Mouse (Mus musculus): ENCODE measurements around the gene Ankrd66. TPM values are rescaled to one million over a fixed set of nuclear protein-coding genes. Genes with fewer than 3 reads are reported as not detected.
A peak's percentile ranks its signal among the peaks of the same experiment; 100 is the strongest.
"Not testable (repeated sequence)": the region's sequence is repeated elsewhere in the genome, so short reads cannot be mapped to it uniquely, and the experiment has no call there.

The Ankrd66 gene
- polyA plus RNA-seq, 1 experiment from 2014 or later, result 0.47 TPM

DNA sequence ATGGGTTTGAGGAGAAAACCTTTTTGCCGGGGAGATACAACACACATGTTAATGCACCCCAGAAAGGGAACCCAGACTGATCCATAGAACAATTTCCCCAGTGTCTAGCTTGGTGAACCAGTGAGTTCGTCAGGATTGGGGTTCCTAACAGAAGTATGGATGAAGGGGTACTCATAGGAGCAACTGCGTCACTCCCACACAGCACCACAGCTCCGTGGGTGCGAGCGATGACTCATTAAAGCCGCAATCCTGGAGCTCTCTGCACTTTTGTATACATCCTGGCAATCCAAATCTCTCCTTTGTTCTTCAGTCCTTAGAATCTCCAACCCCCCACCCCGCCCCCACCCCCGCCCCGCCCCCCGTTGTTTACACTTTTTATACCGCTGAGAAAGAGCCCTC is 24.2 kb upstream of the Ankrd66 start:
- Histone ChIP-seq H3K9me3 (replicated peaks) (no peaks in the 10 kb centered on the region), H3K4me1 (peaks cover 26% of the 10 kb centered on the region), H3K4me2 (peak overlapping the region; percentile 86), H3K36me3 (no peaks in the 10 kb centered on the region), H3K27me3 (no peaks in the 10 kb centered on the region), H3K27ac (peak overlapping the region; percentile 91), H3K4me3 (replicated peaks) (peak overlapping the region; percentile 53), H3K9ac (0 out of 2 replicates have a peak overlapping the region, but pooled peaks have one; percentile 50)
- peak; percentile 34; the same call in 1 of the 2 replicates for ATAC-seq (replicated peaks; ENCODE audit: low FRiP score)
- WGBS, result 8% methylated on average over 12 of the region's 12 CpGs

DNA sequence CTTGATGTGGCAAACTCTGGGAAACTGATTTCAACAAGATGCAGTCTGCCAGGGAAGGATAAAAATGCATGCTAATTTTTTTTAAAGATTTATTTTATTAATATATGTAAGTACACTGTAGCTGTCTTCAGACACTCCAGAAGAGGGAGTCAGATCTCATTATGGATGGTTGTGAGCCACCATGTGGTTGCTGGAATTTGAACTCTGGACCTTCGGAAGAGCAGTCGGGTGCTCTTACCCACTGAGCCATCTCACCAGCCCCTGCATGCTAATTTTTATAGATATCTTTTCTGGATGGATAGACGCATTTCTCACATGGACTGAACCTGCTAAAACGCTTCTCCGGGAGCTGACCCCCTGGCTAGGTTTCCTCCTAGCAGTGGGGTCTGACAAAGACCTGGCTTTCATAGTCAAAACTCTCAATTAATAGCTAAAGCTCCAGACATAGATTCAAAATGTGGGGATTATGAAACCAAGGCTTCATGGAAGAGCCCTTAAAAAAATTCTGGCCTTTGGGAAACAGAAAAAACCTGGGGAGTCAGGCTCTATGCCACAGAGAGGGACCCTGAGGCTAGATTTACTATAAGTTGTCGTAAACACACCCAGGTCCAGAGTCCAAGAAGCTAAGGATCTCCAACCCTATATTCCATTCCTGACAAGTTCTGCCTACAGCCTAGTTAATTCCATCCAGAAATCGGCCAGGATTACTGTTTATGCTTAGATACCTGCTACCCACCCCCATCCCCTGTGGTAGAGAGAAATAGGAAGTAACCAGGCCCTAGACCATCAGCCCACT is 20.0 kb upstream of the Ankrd66 start:
- H3K4me3 ChIP-seq (replicated peaks), result no peak overlapping the region
- H3K9ac ChIP-seq, result no peak overlapping the region
- H3K36me3 ChIP-seq, result no peaks in the 10 kb centered on the region
- H3K27me3 ChIP-seq, result no peaks in the 10 kb centered on the region
- no peak overlapping the region for H3K4me2 ChIP-seq
- no peak for ATAC-seq (replicated peaks; ENCODE audit: low FRiP score)
- H3K27ac ChIP-seq, result no peak overlapping the region
- H3K9me3 ChIP-seq (replicated peaks), result no peaks in the 10 kb centered on the region
- 89% methylated on average over 7 of the region's 7 CpGs for WGBS
- H3K4me1 ChIP-seq, result peaks cover 11% of the 10 kb centered on the region

DNA sequence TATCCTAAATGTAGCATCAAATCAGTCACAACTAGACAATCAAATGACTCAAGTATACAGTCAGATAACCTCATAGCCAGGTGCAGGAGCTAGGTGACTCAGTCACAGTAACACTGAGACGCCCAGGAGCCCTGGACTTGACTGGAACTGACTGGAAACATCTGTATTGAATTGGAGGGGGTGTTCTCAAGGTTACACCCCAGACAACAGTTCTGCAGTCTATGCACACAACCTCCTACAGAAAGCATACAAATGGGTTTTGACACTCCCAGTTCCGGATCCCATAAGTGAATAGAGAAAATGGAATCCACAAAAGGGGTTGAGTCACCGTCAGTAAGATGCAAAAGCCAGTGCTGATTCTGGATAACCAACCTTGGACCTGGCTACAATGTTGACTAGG is 15.2 kb upstream of the Ankrd66 start:
- H3K4me1 ChIP-seq, result peaks cover 40% of the 10 kb centered on the region
- no peak overlapping the region for H3K9ac ChIP-seq
- H3K4me3 ChIP-seq (replicated peaks), result no peak overlapping the region
- H3K36me3 ChIP-seq, result no peaks in the 10 kb centered on the region
- H3K27me3 ChIP-seq, result no peaks in the 10 kb centered on the region
- WGBS, result 78% methylated on average over 3 of the region's 3 CpGs
- H3K9me3 ChIP-seq (replicated peaks), result no peaks in the 10 kb centered on the region
- H3K27ac ChIP-seq, result no peak overlapping the region
- no peak for ATAC-seq (replicated peaks; ENCODE audit: low FRiP score)
- no peak overlapping the region for H3K4me2 ChIP-seq

DNA sequence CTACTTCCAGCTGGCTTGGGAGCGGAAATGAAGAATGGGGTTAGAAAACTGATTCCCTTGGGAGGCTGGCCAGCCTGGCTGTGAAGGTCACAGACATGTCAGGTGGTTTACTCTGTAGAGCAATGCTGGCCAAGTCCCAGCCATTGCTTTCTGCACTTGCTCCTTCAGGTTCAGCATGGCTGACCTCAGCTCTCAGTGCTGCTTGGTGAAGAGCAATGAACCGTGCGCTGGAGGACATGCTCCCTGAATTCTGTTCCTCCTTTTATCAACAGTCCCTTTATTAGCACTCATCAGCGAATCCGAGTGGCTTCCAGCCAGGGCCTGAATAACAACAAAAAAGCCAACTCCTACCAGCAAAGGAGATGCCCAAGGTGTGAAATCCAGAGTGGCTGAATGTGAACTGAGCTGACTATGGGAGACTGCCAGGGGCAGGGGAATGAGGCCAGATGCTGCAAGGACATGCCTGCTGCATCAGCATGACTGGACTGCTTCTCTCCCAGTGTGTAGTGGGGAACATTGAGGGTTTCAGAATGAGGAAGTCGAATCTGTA is 14.2 kb upstream of the Ankrd66 start:
- Histone ChIP-seq H3K4me1 (peaks cover 40% of the 10 kb centered on the region), H3K9me3 (replicated peaks) (no peaks in the 10 kb centered on the region), H3K27ac (peak overlapping the region; percentile 78), H3K9ac (no peak overlapping the region), H3K4me3 (replicated peaks) (no peak overlapping the region), H3K27me3 (no peaks in the 10 kb centered on the region), H3K36me3 (no peaks in the 10 kb centered on the region), H3K4me2 (no peak overlapping the region)
- 32% methylated on average over 6 of the region's 6 CpGs for WGBS
- peak; percentile 96 for ATAC-seq (replicated peaks; ENCODE audit: low FRiP score)

DNA sequence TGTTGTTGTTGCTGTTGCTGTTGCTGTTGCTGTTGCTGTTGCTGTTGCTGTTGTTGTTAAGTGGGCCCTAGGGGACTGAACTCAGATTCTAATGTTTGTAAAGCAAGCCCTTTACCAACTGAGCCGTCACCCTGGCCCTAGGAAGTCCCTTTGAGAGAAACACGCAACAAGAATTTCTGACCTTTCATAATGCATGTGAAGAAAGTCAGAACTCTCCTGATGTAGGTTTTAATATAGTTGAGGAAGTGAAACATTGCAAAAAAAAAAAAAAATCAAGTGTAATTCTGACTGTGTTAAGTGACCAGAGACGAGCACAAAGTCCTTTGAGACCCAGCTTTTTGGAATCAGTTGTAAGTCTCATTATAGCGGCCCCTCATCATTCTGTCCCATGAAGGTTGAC is 13.7 kb upstream of the Ankrd66 start:
- H3K27me3 ChIP-seq, result no peaks in the 10 kb centered on the region
- peaks cover 40% of the 10 kb centered on the region for H3K4me1 ChIP-seq
- H3K4me3 ChIP-seq (replicated peaks), result no peak overlapping the region
- ATAC-seq (replicated peaks; ENCODE audit: low FRiP score), result no peak
- H3K9me3 ChIP-seq (replicated peaks), result no peaks in the 10 kb centered on the region
- H3K36me3 ChIP-seq, result no peaks in the 10 kb centered on the region
- no peak overlapping the region for H3K9ac ChIP-seq
- H3K4me2 ChIP-seq, result no peak overlapping the region
- 66% methylated on average over 4 of the region's 4 CpGs for WGBS
- H3K27ac ChIP-seq, result peak overlapping the region; percentile 78

DNA sequence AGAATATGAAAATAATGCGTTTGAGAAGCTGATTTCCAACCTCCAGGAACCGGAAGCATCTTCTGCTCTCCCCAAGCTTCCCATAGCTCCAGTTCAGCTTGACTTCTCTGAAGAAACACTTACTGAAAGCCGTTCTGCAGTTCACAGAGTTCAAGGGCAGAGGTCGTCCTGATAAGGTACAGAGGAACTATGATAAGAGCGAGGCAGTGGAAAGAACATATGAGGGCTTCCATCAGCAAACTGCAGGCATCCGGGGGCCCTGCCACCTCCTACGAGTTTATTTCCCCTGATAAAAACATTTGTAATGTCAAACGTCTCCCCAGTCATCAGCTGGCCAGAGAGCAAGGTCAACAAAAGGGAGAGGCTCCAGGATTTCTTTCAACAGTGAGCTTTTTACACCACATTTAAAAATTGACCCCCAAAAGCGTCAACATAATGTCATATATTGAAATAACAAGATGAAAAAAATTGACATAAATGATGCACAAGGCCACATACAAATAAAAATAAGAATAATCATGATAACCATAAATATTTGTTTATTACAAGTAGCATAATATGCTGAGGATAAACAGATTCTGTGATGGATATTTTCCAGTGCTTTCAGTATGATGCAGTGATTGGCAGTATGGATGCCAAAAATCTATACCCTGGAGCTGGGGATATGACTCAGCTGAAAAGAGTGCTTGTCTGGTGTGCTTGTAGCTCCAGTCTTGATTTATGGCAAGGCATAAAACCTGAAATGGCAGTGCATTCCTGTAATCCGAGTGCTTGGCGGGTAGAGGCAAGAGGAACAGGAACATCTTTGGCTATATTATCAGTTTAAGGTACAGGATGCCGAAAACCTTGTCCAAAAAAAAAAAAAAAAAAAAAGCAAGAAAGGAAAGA is 11.3 kb upstream of the Ankrd66 start:
- no peaks in the 10 kb centered on the region for H3K27me3 ChIP-seq
- no peak overlapping the region for H3K9ac ChIP-seq
- no peak overlapping the region for H3K4me2 ChIP-seq
- no peak overlapping the region for H3K4me3 ChIP-seq (replicated peaks)
- H3K27ac ChIP-seq, result no peak overlapping the region
- peaks cover 40% of the 10 kb centered on the region for H3K4me1 ChIP-seq
- no peaks in the 10 kb centered on the region for H3K9me3 ChIP-seq (replicated peaks)
- H3K36me3 ChIP-seq, result no peaks in the 10 kb centered on the region
- 30% methylated on average over 12 of the region's 12 CpGs for WGBS
- no peak for ATAC-seq (replicated peaks; ENCODE audit: low FRiP score)

DNA sequence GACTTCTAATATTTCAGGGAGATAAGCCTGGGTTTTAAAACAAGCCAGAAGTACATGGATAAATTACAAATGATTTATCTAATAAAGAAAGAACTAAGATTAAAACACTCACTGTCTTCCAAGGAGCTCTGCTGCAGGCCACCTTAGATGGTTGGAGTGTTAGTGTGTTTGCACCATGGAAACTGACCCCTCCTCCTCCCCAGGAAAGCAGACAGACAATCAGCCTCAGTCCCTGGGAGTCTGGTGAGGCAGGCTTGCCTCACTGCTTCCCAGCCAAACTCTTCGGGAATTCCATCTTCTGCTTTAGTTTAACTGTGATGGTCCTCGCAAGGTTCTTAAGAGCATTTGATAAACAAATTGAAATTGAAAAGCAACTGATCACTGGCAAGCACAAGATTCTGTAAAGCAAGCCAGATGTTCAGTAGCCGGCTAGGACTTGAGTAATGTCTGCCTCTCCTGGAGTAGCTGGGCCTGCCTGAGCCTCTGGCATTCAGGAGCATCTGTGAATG is 7.7 kb upstream of the Ankrd66 start:
- H3K4me3 ChIP-seq (replicated peaks), result no peak overlapping the region
- peaks cover 16% of the 10 kb centered on the region for H3K4me1 ChIP-seq
- no peaks in the 10 kb centered on the region for H3K36me3 ChIP-seq
- no peak for ATAC-seq (replicated peaks; ENCODE audit: low FRiP score)
- no peaks in the 10 kb centered on the region for H3K27me3 ChIP-seq
- WGBS, result 46% methylated on average over 3 of the region's 3 CpGs
- no peaks in the 10 kb centered on the region for H3K9me3 ChIP-seq (replicated peaks)
- H3K4me2 ChIP-seq, result no peak overlapping the region
- H3K9ac ChIP-seq, result no peak overlapping the region
- no peak overlapping the region for H3K27ac ChIP-seq

DNA sequence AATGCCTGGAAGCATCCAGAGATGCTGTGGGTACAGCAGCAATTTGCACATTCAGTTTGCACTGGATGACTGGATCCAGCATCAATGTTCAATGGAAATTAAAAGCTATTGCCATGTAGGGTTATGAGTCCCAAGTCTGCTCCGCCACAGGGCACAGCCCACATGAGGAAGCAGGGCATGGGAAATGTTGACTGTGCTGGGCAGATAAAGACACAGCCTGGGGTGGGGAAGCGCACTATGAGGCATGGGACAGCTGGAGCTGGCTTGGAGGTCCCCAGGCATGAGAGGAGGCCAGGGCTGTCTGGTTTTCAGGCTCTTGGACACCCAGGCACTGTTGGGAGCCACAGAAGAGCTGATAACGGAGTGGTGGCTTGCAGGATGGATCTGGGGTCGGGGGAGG is 601 bp upstream of the Ankrd66 start:
- WGBS, result 88% methylated on average over 4 of the region's 4 CpGs
- ATAC-seq (replicated peaks; ENCODE audit: low FRiP score), result no peak
- no peak overlapping the region for H3K9ac ChIP-seq

DNA sequence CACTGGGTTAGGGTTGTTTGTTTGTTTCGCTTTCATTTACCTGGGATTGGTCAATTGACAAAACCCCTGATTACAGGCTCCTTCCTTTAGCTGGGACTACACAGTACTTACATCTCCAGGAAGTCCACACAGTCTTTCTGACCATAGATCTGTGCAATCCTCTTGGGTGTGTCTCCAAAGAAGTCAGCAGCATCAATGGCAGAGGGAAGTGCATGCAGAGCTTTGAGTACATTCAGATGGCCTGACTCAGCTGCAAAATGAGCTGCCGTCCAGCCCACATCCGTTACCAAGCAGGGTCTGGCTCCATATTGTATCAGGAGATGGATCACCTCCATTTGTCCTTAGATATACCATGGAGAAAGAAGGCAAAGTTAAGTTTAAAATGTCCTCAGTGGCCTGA is 4.7 kb downstream of the Ankrd66 start:
- Histone ChIP-seq H3K27me3 (no peaks in the 10 kb centered on the region), H3K4me3 (replicated peaks) (no peak overlapping the region), H3K9ac (no peak overlapping the region), H3K4me2 (no peak overlapping the region), H3K27ac (no peak overlapping the region), H3K4me1 (peaks cover 9% of the 10 kb centered on the region), H3K36me3 (no peaks in the 10 kb centered on the region), H3K9me3 (replicated peaks) (no peaks in the 10 kb centered on the region)
- ATAC-seq (replicated peaks; ENCODE audit: low FRiP score), result no peak
- 93% methylated on average over 3 of the region's 3 CpGs for WGBS

More for the DNA sequence above, 601 bp upstream of the Ankrd66 start:
- Histone ChIP-seq H3K4me3 (replicated peaks) (no peak overlapping the region), H3K27ac (no peak overlapping the region), H3K36me3 (no peaks in the 10 kb centered on the region), H3K4me1 (no peaks in the 10 kb centered on the region), H3K4me2 (no peak overlapping the region), H3K9me3 (replicated peaks) (no peaks in the 10 kb centered on the region), H3K27me3 (no peaks in the 10 kb centered on the region)

DNA sequence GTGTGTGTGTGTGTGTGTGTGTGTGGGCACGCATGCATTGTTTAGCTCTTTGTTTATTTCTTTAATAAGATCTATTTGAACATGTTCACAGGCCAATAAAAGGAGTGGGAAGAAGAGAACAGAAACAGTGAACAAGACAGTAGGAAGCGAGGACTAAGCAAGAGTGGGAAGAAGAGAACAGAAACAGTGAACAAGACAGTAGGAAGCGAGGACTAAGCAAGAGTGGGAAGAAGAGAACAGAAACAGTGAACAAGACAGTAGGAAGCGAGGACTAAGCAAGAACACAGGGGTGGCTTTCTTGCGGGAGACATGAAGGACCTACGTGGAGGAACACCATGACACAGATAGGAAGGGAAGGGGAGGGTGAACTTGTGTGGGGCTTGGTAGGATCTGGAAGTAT is 6.6 kb downstream of the Ankrd66 start:
- not testable (repeated sequence) for H3K4me2 ChIP-seq; H3K4me3 ChIP-seq (replicated peaks); H3K9ac ChIP-seq; H3K27me3 ChIP-seq; H3K36me3 ChIP-seq; H3K27ac ChIP-seq; H3K4me1 ChIP-seq; ATAC-seq (replicated peaks; ENCODE audit: low FRiP score); H3K9me3 ChIP-seq (replicated peaks)
- 91% methylated on average over 6 of the region's 6 CpGs for WGBS

DNA sequence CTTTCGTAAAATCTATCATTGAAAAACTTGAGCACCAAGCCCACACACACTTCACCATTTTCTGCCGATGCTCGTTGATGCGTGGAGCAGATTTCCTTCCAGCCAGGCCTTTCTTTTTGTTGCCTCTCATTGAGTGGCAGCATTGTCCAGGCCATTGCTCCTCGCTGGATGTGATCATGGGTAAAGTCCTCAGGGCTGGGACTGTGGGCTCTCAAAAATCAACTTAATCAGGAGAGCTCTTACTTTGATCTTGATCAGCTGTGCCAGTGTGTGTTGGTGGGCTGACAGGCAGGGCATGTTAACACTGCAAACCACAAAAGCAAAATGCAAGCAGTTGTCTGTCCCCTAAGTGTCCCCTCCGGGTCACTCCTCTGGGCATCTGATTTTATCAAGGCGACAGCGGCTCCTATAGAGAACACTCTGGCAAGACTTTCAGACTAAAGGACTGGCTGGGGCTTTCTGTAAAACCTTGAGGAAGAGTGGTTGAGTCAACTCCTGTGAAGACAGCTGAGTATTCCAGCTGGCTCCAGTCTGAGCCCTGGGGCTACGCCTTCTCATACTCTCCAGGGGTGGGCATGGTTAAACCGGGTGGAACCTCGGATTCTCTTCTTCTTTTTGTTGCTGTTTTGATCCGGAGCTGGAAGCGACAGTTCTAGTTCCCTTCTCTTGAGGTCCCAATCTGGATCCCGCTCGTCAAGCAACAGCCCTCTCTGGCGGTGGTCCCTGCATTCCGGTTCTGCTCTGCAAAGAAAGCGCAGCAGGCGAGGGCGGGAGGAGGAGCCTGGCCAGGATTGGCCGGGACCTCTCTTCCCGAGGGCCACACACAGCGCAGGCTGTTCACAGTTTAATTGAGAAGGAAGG is 8.8 kb downstream of the Ankrd66 start:
- H3K9ac ChIP-seq, result peak overlapping the region; percentile 18; the same call in 1 of the 2 replicates
- no peaks in the 10 kb centered on the region for H3K9me3 ChIP-seq (replicated peaks)
- peak overlapping the region; percentile 80 for H3K27ac ChIP-seq
- 16% methylated on average over 23 of the region's 23 CpGs for WGBS
- peak; percentile 97 for ATAC-seq (replicated peaks; ENCODE audit: low FRiP score)
- H3K4me1 ChIP-seq, result peaks cover 9% of the 10 kb centered on the region
- peak overlapping the region; percentile 29 for H3K4me3 ChIP-seq (replicated peaks)
- H3K4me2 ChIP-seq, result peak overlapping the region; percentile 59
- H3K27me3 ChIP-seq, result no peaks in the 10 kb centered on the region
- no peaks in the 10 kb centered on the region for H3K36me3 ChIP-seq
